Comparison of ENCODE assay signal across 25 mouse cellular contexts in the genomic region with DNA sequence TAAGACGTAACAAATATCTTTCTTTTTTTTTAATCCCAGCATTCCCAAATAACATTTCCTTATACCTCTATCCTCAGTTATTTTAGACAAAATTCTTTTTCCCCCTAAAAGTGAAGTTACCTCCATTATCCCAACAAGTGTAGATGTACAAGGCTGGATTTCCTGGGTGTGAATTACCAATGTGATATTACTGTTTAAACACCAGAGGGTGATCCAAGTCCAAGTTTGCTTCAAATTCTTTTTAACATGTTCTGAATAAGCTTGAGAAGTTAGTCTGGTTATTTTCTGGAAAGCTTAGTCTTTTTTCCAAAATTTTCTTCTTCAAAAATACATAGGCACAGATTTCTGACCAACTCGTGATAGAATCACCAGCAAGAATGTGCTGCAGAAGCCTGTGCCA.
DNase-seq lines count a peak whose midpoint lies in the region; ATAC-seq and TF ChIP-seq lines count a peak whose summit lies in the region.
"Had no signal": no experiment of that assay in that cellular context is flagged by ENCODE, and none has a peak within 500 bp of the region (broad histone marks: within the 10 kb centered on the region; RNA-seq: fewer than 3 reads in every experiment).

No protein-coding gene starts in this region.

- no peak for DNase-seq in layer of hippocampus, adult 2 months (ENCODE audit: low spot score in 2 of 2)
- DNase-seq in layer of hippocampus, adult 9-11 months = no peak
- DNase-seq in midbrain, postnatal 0 days (ENCODE audit: low spot score) = peak; percentile 23
- peak; percentile 3 for DNase-seq in brain, embryonic 14.5 days (ENCODE audit: low read depth)
- DNase-seq in kidney, postnatal 10 days = no peak
- DNase-seq: adrenal gland, adult 8-10 months; adrenal gland, postnatal 25 days; cerebellum, adult 11 months; cerebellum, adult 2 months; cerebellum, adult 9-11 months; cerebellum, postnatal 25 days; gastrocnemius, postnatal 10 days; gastrocnemius, postnatal 36 days; heart, adult 2 months had no signal

- H3K36me3 ChIP-seq in midbrain, postnatal 0 days (ENCODE audit: insufficient read depth, low read length) = no peaks in the 10 kb centered on the region
- no peaks in the 10 kb centered on the region for H3K36me3 ChIP-seq in midbrain, embryonic 13.5 days
- H3K36me3 ChIP-seq: embryonic facial prominence, embryonic 12.5 days; embryonic facial prominence, embryonic 15.5 days; forebrain, embryonic 15.5 days; heart, embryonic 10.5 days; heart, embryonic 13.5 days; hindbrain, embryonic 12.5 days had no signal

- no peak for TF ChIP-seq POLR2A in brain, embryonic 14.5 days (IDR thresholded peaks at IDR 0.05; ENCODE audit: borderline replicate concordance, extremely low read depth, insufficient read depth, insufficient read length, poor library complexity, severe bottlenecking)

- H3K4me3 ChIP-seq in layer of hippocampus, adult 2 months = no peak overlapping the region
- H3K4me3 ChIP-seq in midbrain, postnatal 0 days (ENCODE audit: low read depth, low read length) = no peak overlapping the region
- no peak overlapping the region for H3K4me3 ChIP-seq in midbrain, embryonic 13.5 days (replicated peaks)
- H3K4me3 ChIP-seq: embryonic facial prominence, embryonic 12.5 days; embryonic facial prominence, embryonic 15.5 days; forebrain, embryonic 15.5 days; heart, adult 2 months; heart, embryonic 10.5 days; heart, embryonic 13.5 days; hindbrain, embryonic 12.5 days had no signal

- WGBS in midbrain, postnatal 0 days = 79% methylated on average over 2 of the region's 2 CpGs
- 76% methylated on average over 2 of the region's 2 CpGs for WGBS in midbrain, embryonic 13.5 days

- ATAC-seq in midbrain, postnatal 0 days (ENCODE audit: low FRiP score) = no peak
- ATAC-seq in midbrain, embryonic 13.5 days = no peak
- ATAC-seq: activated CD4-positive, CD25-positive, alpha-beta regulatory T cell, adult 4 months; CD4-positive, CD25-positive, alpha-beta regulatory T cell, adult 4 months; forebrain, embryonic 15.5 days; hindbrain, embryonic 16.5 days; inflammation-experienced regulatory T-cells, adult 6 months had no signal

- H3K27ac ChIP-seq in layer of hippocampus, adult 2 months = no peak overlapping the region
- H3K27ac ChIP-seq in midbrain, postnatal 0 days (ENCODE audit: low read depth, low read length) = no peak overlapping the region
- no peak overlapping the region for H3K27ac ChIP-seq in midbrain, embryonic 13.5 days
- H3K27ac ChIP-seq: embryonic facial prominence, embryonic 12.5 days; embryonic facial prominence, embryonic 15.5 days; forebrain, embryonic 15.5 days; heart, adult 2 months; heart, embryonic 10.5 days; heart, embryonic 13.5 days; hindbrain, embryonic 12.5 days had no signal

- TF ChIP-seq CTCF in layer of hippocampus, adult 2 months (conservative IDR thresholded peaks at IDR 0.05) = peak; percentile 65
- peak; percentile 51 for TF ChIP-seq CTCF in midbrain, postnatal 0 days (IDR thresholded peaks at IDR 0.05)
- no peak for TF ChIP-seq CTCF in brain, embryonic 14.5 days (IDR thresholded peaks at IDR 0.05; ENCODE audit: borderline replicate concordance, extremely low read depth, insufficient read depth, insufficient read length)

- no peaks in the 10 kb centered on the region for H3K9me3 ChIP-seq in midbrain, postnatal 0 days (ENCODE audit: low read length)
- H3K9me3 ChIP-seq in midbrain, embryonic 13.5 days = no peaks in the 10 kb centered on the region
- H3K9me3 ChIP-seq: embryonic facial prominence, embryonic 12.5 days; embryonic facial prominence, embryonic 15.5 days; forebrain, embryonic 15.5 days; heart, embryonic 10.5 days; heart, embryonic 13.5 days; hindbrain, embryonic 12.5 days had no signal

- H3K27me3 ChIP-seq in midbrain, postnatal 0 days (ENCODE audit: insufficient read depth, low read length) = no peaks in the 10 kb centered on the region
- no peaks in the 10 kb centered on the region for H3K27me3 ChIP-seq in midbrain, embryonic 13.5 days
- H3K27me3 ChIP-seq: embryonic facial prominence, embryonic 12.5 days; embryonic facial prominence, embryonic 15.5 days; forebrain, embryonic 15.5 days; heart, embryonic 13.5 days; hindbrain, embryonic 12.5 days had no signal

- H3K4me2 ChIP-seq in midbrain, postnatal 0 days (ENCODE audit: low read depth, low read length, poor library complexity, severe bottlenecking) = no peak overlapping the region
- H3K4me2 ChIP-seq in midbrain, embryonic 13.5 days (replicated peaks) = no peak overlapping the region
- H3K4me2 ChIP-seq: embryonic facial prominence, embryonic 12.5 days; embryonic facial prominence, embryonic 15.5 days; forebrain, embryonic 15.5 days; heart, embryonic 13.5 days; hindbrain, embryonic 12.5 days had no signal

- no peaks in the 10 kb centered on the region for H3K4me1 ChIP-seq in midbrain, postnatal 0 days (ENCODE audit: insufficient read depth, low read length)
- H3K4me1 ChIP-seq in midbrain, embryonic 13.5 days (replicated peaks) = no peaks in the 10 kb centered on the region
- H3K4me1 ChIP-seq: embryonic facial prominence, embryonic 12.5 days; embryonic facial prominence, embryonic 15.5 days; forebrain, embryonic 15.5 days; heart, embryonic 10.5 days; heart, embryonic 13.5 days; hindbrain, embryonic 12.5 days had no signal

- H3K9ac ChIP-seq in midbrain, postnatal 0 days (replicated peaks; ENCODE audit: low read length, poor library complexity, severe bottlenecking) = no peak overlapping the region
- H3K9ac ChIP-seq in midbrain, embryonic 13.5 days (replicated peaks) = no peak overlapping the region
- H3K9ac ChIP-seq: embryonic facial prominence, embryonic 12.5 days; embryonic facial prominence, embryonic 15.5 days; forebrain, embryonic 15.5 days; heart, embryonic 13.5 days; hindbrain, embryonic 12.5 days had no signal

Comparison
In these comparisons a context has a peak if more than half of its experiments do, and no peak if none do; other contexts are left out.
1. DNase-seq: peak in midbrain, postnatal 0 days (single experiment) and brain, embryonic 14.5 days (single experiment); none in layer of hippocampus, adult 2 months (0 of 2), layer of hippocampus, adult 9-11 months (single experiment) and kidney, postnatal 10 days (single experiment).